Mouse (Mus musculus) hindbrain, embryonic 16.5 days (tissue): ENCODE data around the gene Spag17. TPM values are rescaled to one million over a fixed set of nuclear protein-coding genes. Genes with fewer than 3 reads are reported as not detected.

Source experiments
- ATAC-seq: fragments of 200-750 bp; cut with Nextera tagmentation; 2 replicates; pipeline ENCODE4 v1.8.0; 2017; ENCODE audit warnings: moderate TSS enrichment, moderate library complexity
- H3K27ac ChIP-seq: fragments of 300-500 bp; sonication (generic); 2 replicates; pipeline ENCODE4 v1.5.1; 2014; ENCODE audit warnings: low read depth, mild to moderate bottlenecking, control low read depth, low read length, moderate library complexity
- H3K27me3 ChIP-seq: fragments of 300-500 bp; sonication (generic); replicated peaks from 2 replicates; pipeline ENCODE4 v1.6.1; 2014; ENCODE audit warnings: low read length; ENCODE audit not compliant: control insufficient read depth, insufficient read depth
- H3K36me3 ChIP-seq: fragments of 300-500 bp; sonication (generic); 2 replicates; pipeline ENCODE4 v1.6.1; 2014; ENCODE audit warnings: mild to moderate bottlenecking, low read length, moderate library complexity, mixed read lengths; ENCODE audit not compliant: control insufficient read depth, insufficient read depth
- H3K4me1 ChIP-seq: fragments of 300-500 bp; sonication (generic); 2 replicates; pipeline ENCODE4 v1.6.1; 2014; ENCODE audit warnings: low read depth, low read length; ENCODE audit not compliant: control insufficient read depth, insufficient read depth
- H3K4me2 ChIP-seq: fragments of 300-500 bp; sonication (generic); 2 replicates; pipeline ENCODE4 v1.6.1; 2014; ENCODE audit warnings: mild to moderate bottlenecking, low read length, control low read depth, moderate library complexity
- H3K4me3 ChIP-seq: fragments of 300-500 bp; sonication (generic); 2 replicates; pipeline ENCODE4 v1.5.1; 2014; ENCODE audit warnings: mild to moderate bottlenecking, low read length, control low read depth, moderate library complexity
- H3K9ac ChIP-seq: fragments of 300-500 bp; sonication (generic); 2 replicates; pipeline ENCODE4 v1.6.1; 2014; ENCODE audit warnings: low read depth, mild to moderate bottlenecking, control low read depth, low read length, moderate library complexity
- H3K9me3 ChIP-seq: fragments of 300-500 bp; sonication (generic); 2 replicates; pipeline ENCODE4 v1.6.1; 2014; ENCODE audit warnings: mild to moderate bottlenecking, low read length, moderate library complexity; ENCODE audit not compliant: control insufficient read depth
- WGBS: fragments of 180-500 bp; shearing (Covaris S2); extraction: QIAGEN DNeasy Blood & Tissue Kit; methylation state at CpG from one replicate; pipeline ENCODE4 v1.1.7; 2014; 5-methylcytosine and 5-hydroxymethylcytosine counted together
- polyA plus RNA-seq: library from polyadenylated mRNA; unstranded; fragments of >200 nt; fragmentation: Nextera tagmentation; extraction: Ambion mirVana; gene quantifications from 2 replicates; pipeline ENCODE4 v1.2.1, GENCODE M21; 2015

Gene Spag17
- 0.75 and 0.81 TPM in 2 replicates for polyA plus RNA-seq

DNA sequence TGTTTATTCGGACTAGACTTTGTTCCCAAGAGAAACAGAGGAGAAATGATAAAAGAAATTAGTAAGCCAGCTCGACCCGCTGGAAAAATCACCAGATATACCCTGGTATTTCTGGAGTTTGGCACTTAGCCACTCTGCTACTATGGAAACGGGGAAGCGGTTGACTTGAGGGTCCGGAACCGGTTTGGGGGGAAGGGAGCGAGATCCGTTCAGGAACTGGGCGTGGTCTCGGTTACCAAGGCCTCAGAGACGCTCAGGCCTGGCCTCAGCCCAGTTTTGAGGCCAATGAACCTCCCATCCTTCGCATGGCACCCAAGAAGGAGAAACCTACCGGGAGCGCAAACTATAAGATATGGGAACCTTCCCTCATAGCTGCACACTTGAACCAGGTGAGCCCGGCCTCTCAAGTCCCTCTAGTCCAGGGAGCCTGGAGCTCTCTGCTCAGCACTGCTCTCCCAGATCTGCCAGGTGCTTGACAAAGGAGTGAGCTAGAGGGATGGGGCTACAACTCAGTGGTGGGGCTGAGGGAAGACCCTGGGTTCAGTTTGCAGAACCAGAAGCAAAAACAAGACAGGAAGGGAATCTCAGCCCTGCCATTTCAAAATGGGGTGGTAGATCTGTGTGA lies at the start of gene Spag17:
Gene Spag17, plus strand, starts transcription at position 220 of the 625 bp plus-strand sequence.
- no peaks in the 10 kb centered on the region for H3K36me3 ChIP-seq
- peak within 1 kb of the TSS; percentile 6; the same call in 1 of the 2 replicates for H3K4me2 ChIP-seq
- 41% methylated on average over 16 of the region's 16 CpGs for whole genome bisulfite sequencing
- no peaks in the 10 kb centered on the region for H3K4me1 ChIP-seq
- H3K27ac ChIP-seq = no peak within 1 kb of the TSS
- ATAC-seq = no peak
- H3K27me3 ChIP-seq = no peaks in the 10 kb centered on the region
- H3K4me3 ChIP-seq = no peak within 1 kb of the TSS
- H3K9me3 ChIP-seq = no peaks in the 10 kb centered on the region
- no peak within 1 kb of the TSS for H3K9ac ChIP-seq

DNA sequence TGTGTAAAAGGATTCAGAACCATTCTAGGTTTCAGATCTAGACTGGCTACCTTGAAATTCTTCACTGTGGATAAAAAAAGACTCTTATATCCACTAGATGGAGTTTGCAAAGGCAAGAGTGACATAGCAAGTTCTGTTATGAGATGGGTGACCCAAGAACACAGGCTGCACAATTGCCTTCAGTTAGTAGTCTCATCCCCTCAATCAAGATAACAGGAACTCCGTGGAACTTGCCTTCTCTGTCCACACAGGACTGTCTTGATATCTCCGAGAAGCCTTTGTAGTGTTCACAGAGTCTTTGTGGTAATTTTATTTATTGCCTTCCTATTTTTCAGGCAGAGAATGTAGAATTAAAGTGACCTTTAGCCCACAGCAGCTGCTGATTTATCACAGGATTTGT lies 42.9 kb upstream of the Spag17 start:
- Histone ChIP-seq H3K9ac (no peak overlapping the region), H3K36me3 (no peaks in the 10 kb centered on the region), H3K27me3 (no peaks in the 10 kb centered on the region), H3K4me1 (no peaks in the 10 kb centered on the region), H3K9me3 (no peaks in the 10 kb centered on the region), H3K4me2 (no peak overlapping the region), H3K4me3 (no peak overlapping the region), H3K27ac (no peak overlapping the region)
- 65% methylated on average over 2 of the region's 2 CpGs for WGBS
- no peak for ATAC-seq

DNA sequence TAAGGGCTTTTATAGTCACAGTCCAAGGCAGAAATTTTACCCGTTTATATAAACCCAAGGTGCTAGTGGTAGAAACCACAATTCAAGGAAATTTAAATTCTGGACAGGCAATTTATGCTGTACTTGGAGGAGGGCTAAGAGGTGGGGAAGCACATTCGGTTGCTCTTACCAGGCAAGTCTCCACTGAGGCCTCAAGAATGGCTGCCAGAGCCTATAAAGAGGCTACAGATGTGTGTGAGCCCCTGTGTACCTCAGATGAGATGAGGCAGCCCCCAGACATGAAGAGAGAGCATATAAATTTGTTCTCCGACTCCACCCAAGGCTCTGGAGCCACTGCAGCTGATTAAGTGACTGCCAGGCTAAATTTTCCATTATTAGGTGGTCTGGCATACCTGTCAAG lies 42.4 kb upstream of the Spag17 start:
- H3K4me1 ChIP-seq = no peaks in the 10 kb centered on the region
- no peak for ATAC-seq
- WGBS = 79% methylated on average over 3 of the region's 3 CpGs
- no peaks in the 10 kb centered on the region for H3K9me3 ChIP-seq
- no peak overlapping the region for H3K4me3 ChIP-seq
- H3K36me3 ChIP-seq = no peaks in the 10 kb centered on the region
- no peak overlapping the region for H3K4me2 ChIP-seq
- no peaks in the 10 kb centered on the region for H3K27me3 ChIP-seq
- no peak overlapping the region for H3K27ac ChIP-seq
- H3K9ac ChIP-seq = no peak overlapping the region

DNA sequence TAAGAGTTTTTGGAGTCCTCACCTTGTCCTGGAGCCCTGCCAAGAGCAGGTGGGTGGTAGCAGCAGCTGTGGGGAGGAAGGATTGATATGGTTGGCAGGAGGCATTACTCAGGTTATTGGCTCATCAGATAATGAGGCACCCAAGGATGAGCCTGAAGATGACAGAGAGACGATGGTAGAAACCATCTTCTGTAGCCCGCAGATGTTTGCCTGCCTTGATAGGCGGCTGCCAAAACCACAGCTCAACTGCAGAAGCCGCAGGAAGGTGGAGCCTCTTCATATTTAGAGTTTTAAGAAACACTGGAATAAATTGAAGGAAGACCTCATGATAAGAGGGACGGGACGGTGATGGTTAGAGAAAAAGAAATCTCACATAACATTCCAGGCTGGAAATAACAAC lies 42.0 kb upstream of the Spag17 start:
- Histone ChIP-seq H3K36me3 (no peaks in the 10 kb centered on the region), H3K9me3 (no peaks in the 10 kb centered on the region), H3K4me2 (no peak overlapping the region), H3K27ac (no peak overlapping the region), H3K9ac (no peak overlapping the region), H3K4me1 (no peaks in the 10 kb centered on the region), H3K27me3 (no peaks in the 10 kb centered on the region), H3K4me3 (no peak overlapping the region)
- no peak for ATAC-seq
- WGBS = 92% methylated on average over 6 of the region's 6 CpGs

DNA sequence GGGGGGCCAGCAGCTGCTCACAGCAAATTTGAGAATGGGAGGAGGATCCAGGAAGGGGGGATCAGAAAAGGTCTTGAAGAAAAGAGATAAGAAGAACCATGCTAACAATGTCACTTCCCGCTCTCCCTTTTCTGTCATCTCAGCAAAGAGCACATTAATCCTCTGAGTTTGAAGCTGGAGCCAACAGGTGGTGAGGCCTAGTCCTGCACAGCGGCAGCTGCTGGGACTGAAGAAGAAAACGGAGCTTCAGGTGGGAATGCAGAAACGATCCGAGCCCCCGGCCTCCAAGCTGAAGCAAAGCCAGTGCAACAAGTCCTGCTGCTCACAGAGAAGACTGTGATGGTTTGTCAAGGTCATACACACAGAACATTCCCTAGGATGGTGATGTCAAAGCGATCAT lies 34.3 kb upstream of the Spag17 start:
- ATAC-seq = no peak
- H3K9ac ChIP-seq = no peak overlapping the region
- H3K27me3 ChIP-seq = no peaks in the 10 kb centered on the region
- 76% methylated on average over 7 of the region's 7 CpGs for WGBS
- H3K36me3 ChIP-seq = no peaks in the 10 kb centered on the region
- H3K27ac ChIP-seq = no peak overlapping the region
- no peaks in the 10 kb centered on the region for H3K9me3 ChIP-seq
- H3K4me2 ChIP-seq = no peak overlapping the region
- H3K4me1 ChIP-seq = no peaks in the 10 kb centered on the region
- no peak overlapping the region for H3K4me3 ChIP-seq

DNA sequence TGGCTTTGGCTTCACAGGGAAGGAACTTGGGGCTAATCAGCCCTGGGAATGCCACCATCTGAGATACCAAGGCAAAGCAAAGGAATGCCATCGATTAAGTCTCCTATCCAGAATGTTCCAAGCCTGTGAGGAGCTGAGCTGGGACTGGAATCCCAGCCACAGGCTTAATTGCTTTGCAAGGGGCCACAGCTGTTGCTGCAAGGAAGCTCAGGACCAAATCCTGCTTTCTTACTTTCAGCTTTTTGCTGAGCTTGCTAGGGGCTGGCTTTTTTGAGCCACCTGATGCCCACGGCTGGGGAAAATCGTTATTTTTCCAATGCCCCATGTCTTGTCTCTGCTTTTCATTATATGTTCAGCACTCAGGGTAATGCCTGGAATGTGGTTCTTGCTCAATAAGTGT lies 30.6 kb upstream of the Spag17 start:
- Histone ChIP-seq H3K36me3 (no peaks in the 10 kb centered on the region), H3K4me2 (no peak overlapping the region), H3K9me3 (no peaks in the 10 kb centered on the region), H3K27ac (no peak overlapping the region), H3K4me1 (no peaks in the 10 kb centered on the region), H3K9ac (no peak overlapping the region), H3K27me3 (no peaks in the 10 kb centered on the region), H3K4me3 (no peak overlapping the region)
- 83% methylated on average over 3 of the region's 3 CpGs for WGBS
- ATAC-seq = no peak

DNA sequence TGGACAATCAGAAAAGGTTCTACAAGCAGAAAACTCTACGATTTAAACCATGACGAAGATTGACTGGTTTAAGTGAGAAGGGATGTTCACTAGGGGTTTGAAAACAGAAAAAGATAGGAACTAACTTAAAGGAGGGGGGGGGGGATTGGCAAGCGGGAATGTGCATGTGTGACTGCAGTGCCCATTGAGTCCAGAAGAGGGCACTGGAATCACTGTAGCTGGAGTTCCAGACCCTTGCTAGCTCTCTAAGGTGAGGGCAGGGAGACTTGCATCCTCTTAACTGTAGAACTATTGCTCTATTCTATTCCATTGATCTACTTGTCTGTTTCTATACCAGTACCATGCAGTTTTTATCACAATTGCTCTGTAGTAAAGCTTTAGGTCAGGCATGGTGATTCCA lies 26.3 kb upstream of the Spag17 start:
- ATAC-seq = no peak
- H3K27me3 ChIP-seq = no peaks in the 10 kb centered on the region
- 84% methylated on average over 3 of the region's 3 CpGs for WGBS
- no peak overlapping the region for H3K27ac ChIP-seq
- H3K9me3 ChIP-seq = no peaks in the 10 kb centered on the region
- no peaks in the 10 kb centered on the region for H3K36me3 ChIP-seq
- no peak overlapping the region for H3K9ac ChIP-seq
- H3K4me2 ChIP-seq = no peak overlapping the region
- no peak overlapping the region for H3K4me3 ChIP-seq
- H3K4me1 ChIP-seq = no peaks in the 10 kb centered on the region

DNA sequence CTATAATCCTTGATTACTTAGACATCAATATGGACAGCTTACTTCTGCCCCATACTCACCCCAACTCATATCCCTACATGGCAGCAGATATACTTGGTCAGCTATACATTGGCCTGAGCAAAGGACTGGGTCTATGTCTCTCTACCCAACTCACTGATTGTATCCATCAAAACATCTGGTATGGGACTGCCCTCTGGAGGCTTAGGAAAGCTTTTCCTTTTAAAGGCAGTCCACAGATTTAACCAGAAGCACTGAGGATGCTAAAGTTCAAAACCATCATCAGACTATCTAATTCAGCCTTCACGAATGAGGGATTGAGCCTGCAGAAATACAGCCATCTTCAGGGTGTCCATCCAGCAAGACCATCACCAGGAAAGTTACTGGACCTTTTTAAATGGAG lies 20.5 kb upstream of the Spag17 start:
- H3K9ac ChIP-seq = no peak overlapping the region
- no peak for ATAC-seq
- WGBS = 60% methylated on average over 1 of the region's 1 CpGs

DNA sequence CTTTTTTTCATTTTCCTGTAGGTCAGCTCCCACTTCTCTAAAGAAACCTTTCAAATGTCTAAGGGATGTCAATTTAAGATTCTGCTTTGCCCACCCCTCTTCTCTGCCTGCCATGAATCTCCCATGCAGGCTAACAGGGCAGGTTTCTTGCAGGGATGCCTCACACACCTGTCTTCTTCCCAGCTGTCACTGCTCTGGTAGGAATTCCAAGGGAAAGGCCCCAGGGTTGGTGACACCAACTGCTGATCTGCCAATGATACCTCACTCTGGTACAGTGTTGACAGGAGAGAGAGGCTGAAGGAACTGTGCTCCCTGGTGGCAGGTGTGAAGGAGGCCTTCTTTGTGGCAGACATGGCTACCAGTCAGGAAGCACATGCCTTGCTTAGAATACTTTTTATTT lies 10.1 kb upstream of the Spag17 start:
- Histone ChIP-seq H3K36me3 (no peaks in the 10 kb centered on the region), H3K27ac (no peak overlapping the region), H3K9me3 (no peaks in the 10 kb centered on the region), H3K4me2 (no peak overlapping the region), H3K4me3 (no peak overlapping the region), H3K9ac (no peak overlapping the region), H3K27me3 (no peaks in the 10 kb centered on the region), H3K4me1 (no peaks in the 10 kb centered on the region)
- ATAC-seq = no peak

More for the DNA sequence above, 20.5 kb upstream of the Spag17 start:
- H3K9me3 ChIP-seq = no peaks in the 10 kb centered on the region
- H3K4me3 ChIP-seq = no peak overlapping the region
- H3K4me2 ChIP-seq = no peak overlapping the region
- no peaks in the 10 kb centered on the region for H3K4me1 ChIP-seq
- H3K27me3 ChIP-seq = no peaks in the 10 kb centered on the region
- H3K27ac ChIP-seq = no peak overlapping the region
- no peaks in the 10 kb centered on the region for H3K36me3 ChIP-seq

DNA sequence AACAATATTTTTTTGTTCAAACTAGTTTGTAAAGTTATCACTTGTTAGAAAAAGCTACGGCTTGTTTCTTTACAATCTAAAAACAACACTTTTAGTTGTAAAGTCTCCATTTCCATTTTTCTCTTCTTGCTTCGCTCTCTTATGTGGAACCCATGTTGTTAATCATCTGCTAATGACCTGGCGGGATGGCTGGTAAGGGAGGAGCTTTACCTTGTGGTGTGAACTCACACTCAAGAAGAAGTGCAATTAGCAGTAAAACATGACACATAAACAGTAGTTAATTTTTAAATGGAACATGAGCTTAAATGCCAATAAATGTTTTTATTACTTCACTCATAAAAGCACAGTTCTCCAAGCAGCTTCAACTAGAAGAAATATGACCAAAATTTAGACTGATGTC lies 3.7 kb upstream of the Spag17 start:
- no peaks in the 10 kb centered on the region for H3K4me1 ChIP-seq
- H3K9ac ChIP-seq = no peak overlapping the region
- no peaks in the 10 kb centered on the region for H3K27me3 ChIP-seq
- no peak overlapping the region for H3K27ac ChIP-seq
- H3K9me3 ChIP-seq = no peaks in the 10 kb centered on the region
- 79% methylated on average over 3 of the region's 3 CpGs for WGBS
- H3K4me2 ChIP-seq = no peak overlapping the region
- ATAC-seq = no peak
- no peaks in the 10 kb centered on the region for H3K36me3 ChIP-seq
- no peak overlapping the region for H3K4me3 ChIP-seq
